Mouse (Mus musculus) retina, postnatal 1 day (tissue): Measurements from ENCODE around the gene Jazf1.

Experiments used
- DNase-seq: peaks from one replicate; pipeline ENCODE4 v3.0.0-alpha.2; 2012

Gene Jazf1

DNA sequence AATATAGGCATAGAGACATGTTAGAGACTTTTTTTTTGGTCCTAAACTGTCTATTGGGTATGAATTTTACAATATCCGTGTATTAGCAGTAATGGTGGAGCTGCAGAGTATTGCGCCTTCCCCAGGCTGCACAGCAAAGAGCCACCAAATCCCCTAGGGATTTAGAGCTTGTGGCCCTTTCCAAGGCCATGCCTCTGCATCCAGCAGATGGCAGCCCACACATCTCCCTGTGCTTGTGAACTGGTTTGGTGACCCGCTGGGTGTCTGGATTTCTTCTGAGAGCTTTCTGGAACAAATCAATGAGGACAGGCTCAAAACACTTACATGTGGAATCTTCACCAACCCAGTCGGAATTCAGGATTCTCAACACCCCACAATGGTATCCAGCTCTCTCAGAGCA is 225.4 kb downstream of the Jazf1 start:
- peak; percentile 72 for DNase-seq

DNA sequence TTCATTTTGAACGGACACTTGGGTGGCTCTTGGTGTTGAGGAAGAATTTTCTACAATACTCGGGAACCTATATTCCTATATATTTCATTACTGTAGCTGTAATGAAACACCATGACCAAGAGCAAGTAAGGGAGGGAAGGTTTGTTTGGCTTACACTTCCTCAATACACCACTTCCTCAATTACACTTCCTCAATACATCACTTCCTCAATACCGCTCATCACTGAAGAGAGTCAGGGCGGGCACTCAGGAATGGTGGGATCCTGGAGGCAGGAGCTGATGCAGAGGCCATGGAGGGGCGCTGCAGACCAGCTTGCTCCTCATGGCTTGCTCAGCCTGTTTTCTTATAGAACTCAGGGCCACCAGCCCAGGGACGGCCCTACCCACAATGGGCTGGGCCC is 225.8 kb downstream of the Jazf1 start:
- DNase-seq: no peak

DNA sequence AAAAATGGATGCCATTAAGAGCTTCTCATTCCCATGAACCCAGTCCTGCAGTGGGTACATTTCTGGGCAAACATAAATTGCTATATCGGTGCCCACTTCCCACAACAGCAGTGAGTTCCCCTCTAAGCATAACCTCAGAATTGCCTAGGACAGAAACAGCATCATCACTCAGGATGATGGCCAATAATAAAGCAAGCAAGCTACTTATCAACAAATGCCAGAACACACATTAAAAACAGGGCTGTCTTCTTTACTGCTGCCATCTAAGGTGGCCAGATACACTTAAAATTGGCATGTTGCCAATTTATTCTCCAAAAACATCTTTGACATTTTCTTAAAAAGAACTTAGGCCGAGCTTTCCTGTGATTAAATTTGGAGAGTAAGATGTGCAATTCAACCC is 226.8 kb downstream of the Jazf1 start:
- DNase-seq: no peak

DNA sequence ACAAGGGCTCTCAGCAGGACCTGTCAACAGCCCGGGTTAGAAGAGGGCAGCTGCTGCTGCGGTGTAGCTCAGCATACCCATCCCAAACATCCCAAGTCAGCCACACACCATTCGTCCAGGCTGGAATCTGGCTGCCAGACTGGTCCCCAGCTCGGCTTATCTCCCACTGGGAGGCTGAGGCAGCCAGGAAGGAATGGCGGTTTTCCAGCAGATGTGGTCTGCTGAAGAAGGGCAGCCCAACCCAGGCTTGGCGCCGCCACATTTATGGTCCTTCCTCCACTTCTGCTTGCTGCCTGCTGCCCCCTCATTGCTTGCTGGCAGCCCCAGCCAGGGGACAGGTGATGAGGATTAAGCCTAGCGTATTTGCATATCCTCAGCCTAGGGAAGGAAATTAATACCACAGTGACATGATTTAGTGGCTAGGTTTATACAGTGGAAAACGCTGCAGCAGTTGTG is 227.8 kb downstream of the Jazf1 start:
- DNase-seq: peak; percentile 52

DNA sequence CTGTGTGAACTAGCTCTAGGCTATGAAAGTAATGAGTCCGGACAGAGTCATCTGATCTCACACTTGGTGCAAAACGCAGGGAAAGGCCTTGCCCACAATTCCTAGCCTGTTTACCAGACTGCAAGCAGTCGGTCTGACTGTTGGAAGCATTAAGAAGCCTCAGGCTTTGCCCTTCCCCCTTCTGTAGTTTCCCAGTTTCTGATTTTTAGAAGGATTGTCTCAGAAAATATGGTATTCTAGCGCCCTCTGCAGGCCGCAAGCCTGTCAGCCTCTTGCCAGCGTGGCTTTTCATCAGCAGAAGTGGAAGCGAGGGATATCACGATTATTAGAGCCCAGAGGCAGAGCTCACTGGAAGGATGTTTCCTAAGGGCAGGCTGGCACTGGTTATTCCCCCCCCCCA is 229.7 kb downstream of the Jazf1 start:
- DNase-seq: peak; percentile 94

DNA sequence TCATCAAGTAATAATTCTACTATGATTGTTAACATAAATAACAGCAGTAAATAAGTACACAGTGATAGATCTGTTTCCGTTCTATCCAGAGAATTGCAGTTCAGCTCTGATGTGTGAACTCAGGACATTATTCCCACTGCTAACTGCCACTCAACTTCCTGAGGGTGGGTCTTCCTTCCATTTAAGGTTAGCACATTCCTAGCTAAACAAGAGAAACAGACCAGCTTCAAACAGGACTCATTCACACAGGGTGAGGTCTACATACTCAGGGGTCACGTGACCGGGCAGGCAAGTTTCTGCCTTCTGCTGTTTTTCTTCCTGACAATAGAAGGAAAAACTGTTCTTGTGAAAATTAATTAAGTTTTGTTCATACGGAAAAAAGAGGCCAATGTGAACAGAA is 230.6 kb downstream of the Jazf1 start:
- DNase-seq: no peak

DNA sequence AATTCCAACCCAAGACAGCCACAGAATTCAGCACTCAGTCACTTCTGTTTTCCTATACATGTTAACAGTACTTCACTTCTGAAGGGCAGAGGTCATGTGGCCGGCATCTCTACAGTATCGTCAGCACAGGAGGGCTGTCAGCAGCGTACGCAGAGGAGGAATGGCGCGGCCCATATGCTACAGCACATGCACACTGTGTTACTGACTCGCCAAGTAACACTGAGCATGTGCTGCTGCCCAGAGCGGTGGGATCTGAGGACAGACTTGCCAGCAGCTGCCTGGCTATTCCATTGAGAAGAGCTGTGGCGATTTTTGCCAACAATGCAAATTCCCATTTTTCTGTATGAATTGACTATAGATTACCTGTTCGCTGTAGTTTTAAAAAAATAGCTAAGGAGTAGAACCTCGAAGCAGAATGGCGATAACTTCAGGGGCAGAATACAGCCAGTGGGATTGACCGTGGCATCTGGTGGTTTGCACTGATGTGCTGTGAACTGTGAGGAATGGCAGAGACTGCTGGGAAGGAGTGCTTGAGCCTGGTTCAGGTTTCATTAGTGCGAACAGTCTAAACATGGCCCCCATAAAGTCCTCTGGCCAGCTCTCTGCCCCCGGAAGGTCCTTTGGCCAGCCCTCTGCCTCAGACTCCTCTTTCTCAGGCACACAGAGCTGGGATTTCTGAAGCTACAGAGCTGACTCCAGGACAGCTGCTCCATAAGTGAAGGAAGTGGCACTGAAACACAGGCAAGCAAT is 232.1 kb downstream of the Jazf1 start:
- no peak for DNase-seq

DNA sequence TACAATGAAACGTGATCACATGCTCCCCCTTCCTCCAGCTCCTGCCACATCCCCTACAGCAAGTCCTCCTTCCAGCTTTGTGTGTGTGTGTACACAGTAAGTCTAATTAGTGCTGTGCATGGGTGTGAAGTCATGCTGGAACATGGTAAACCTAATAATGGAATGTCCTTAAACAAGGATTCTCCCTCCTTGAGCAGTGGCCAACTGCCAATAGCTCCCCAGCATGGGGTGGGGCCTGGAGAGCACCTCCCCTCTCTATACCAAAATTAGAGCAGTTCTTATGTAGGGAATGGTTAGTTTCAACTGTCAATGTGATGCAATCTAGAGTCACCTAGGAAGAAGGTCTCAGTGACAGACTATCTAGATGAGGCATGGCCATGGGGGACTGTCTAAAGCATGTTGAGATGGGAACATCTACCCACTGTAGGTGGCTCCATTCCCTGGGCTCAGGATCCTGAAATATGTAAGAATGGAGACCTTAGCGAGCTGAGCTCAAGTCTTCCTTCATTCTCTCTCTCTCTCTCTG is 240.6 kb downstream of the Jazf1 start:
- DNase-seq: no peak

DNA sequence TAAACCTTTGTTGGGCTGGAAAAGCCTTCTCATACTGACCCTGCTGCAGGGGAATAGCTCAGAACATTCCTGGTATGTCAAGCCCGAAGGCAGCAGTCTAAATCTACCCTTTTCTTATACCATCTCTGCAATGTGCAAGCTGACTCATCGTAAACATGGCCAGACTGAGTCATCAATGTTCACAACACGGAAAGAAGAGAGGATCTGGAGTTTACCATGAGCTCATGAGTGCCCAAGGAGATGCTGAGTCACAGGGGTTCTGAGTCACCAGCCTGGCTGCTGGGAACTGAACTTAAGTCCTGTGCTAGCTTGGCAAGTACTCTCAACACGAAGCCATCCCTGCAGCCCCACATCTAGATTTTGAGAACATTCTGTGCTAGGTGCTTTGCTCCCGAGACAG is 242.9 kb downstream of the Jazf1 start:
- DNase-seq: peak; percentile 34

DNA sequence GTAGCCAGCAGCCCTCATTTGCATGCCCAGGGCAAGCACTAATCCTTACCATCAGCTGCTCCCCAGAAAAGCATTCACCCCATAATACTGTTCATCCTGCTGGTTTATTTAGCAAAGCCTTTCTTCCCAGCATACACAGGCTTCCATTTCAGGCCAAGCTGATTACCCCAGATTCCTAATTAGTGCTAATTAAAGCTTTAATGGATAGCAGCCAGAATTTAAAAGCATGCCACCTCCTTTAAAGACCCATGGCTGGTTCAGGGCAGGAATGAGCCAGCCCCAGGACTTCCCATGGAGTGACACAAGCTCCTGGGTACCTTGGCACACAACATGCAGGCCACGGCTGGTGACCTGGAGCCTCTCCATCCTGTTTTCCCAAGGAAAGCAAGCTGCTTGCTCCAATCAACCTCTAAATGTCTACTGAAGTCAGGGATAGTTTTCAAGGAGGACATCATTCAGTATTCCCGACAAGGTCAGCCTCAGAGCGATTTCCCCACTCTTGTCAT is 243.4 kb downstream of the Jazf1 start:
- peak; percentile 89 for DNase-seq

DNA sequence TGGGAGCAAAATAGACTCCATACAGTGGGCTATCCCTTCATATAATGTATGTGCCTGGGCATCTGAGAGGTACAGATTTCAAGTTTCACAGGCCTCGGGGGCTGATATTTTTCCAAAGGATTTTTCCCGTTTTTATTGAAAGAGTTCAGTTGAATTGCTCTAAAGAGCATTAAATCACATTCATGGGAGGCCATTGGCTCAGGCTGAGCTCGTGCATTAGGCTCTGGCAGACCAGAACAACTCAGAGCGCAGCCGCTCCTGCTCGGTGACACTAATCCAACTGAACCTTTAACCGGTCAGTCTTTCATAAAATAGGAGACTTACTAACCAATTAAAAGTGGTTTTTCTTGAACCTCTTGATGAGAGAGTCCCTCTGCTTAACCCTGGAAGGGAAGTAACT is 245.4 kb downstream of the Jazf1 start:
- DNase-seq: peak; percentile 13

DNA sequence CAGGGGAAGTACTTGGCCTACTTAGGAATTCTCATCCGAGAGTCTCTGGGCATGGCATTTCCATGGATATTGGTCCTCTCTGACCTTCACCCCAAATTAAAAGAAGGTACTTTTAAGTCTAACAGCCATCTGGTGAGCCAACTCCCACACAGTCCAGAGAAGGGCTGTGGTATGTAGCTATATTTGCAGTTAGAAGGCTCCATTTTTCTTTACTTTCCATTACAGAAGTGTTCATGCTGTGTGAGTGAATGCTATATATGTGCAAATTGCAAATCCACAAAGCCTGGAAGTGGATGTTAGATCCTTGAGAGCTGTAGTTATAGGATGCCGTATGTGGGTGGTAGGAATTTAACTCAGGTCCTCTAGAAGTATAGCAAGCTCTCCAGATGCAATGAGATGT is 245.8 kb downstream of the Jazf1 start:
- no peak for DNase-seq

DNA sequence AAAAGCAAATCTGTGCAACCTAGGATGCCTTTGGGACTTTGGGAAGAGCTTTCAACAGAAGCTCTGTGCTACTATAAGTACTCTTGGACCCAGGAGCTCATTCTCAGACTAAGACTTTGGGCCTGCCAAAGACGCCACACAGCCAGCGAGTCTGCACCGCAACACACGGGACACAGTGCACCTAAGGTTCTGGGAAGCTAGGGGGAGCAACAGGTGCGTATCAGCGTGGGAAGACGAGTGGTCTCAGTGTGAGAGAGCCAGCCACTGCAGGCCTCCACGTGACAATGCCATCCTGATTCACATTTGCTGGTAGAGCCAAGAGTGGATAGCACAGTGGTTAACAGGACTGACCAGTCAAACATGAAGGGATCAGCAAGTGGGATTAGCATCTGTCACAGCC is 249.1 kb downstream of the Jazf1 start:
- DNase-seq: no peak

DNA sequence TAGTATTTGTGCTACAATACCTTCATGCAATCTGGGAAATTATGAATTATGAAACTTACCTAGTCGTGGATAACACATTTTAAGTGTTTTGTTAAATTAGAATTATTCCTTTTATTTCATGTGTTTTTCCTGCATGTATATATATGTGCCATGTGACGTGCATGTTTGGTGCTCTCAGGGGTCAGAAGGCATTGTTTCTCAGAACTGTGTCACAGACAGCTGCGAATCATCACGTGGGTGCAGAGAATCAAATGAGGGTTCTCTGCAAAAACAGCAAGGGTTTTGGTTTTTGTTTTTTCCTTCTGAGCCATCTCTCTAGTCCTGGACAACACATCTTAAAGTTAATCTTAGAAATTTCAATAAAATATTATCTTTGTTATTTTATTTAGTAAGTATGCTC is 250.4 kb downstream of the Jazf1 start:
- DNase-seq: no peak

DNA sequence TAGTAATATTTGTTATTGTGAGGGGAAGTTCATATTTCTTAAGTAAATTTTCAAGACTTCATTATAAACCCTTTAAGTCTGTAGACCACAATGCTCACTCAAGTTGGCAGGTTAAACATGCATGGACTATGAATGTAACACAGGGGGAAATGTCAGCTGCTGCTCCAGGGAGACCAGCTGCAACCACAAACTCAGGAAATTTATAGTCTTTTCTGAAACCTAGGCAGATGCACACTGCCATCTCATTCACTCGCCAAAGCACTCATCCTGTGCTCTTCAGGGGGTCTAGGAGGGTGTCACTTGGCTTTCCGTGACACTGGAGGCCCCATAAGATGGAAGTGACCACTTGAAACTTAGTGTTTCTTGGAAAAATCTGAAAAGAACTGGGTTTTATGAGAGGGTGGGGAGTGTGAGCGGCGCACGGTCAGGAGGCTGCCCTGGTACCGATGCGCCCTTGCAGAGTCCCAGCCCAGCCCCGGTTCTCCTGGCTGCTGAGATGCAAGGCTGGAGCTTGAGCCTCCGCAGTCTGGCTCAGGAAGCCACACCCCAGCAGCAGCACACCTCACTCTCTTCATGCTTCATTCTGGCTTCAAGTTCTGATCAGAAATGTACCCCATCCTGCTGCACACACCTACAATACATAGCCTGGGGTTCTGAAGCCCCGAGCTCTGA is 251.1 kb downstream of the Jazf1 start:
- no peak for DNase-seq

DNA sequence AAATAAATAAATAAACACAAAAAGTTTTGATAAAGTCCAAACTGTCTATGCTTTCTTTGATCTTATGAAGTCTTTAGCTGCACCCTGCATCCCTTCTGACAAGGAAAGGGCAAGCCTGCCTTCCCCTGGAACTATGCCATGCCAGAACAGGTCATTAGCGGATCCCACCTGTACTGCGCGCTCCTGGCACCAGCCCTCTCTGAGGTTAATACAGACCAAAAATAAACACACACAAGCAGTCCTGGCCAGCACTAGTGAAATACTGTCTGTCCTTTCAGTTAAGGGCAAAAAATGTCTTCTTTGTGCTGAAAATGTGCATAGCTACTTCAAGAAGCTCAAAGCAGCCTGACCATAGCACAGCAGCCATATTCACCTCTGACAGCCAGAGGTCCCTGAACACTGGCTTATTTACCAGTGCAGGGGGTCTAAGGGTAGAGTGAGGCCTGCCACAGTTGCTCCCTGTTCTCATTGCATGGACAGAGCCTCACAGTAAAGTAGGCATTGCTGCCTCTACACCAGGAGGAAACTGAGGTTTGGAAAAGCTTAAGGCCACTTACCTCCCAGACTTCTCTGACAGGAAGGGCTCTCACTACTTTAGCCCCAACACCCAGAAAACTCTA is 263.1 kb downstream of the Jazf1 start:
- no peak for DNase-seq

DNA sequence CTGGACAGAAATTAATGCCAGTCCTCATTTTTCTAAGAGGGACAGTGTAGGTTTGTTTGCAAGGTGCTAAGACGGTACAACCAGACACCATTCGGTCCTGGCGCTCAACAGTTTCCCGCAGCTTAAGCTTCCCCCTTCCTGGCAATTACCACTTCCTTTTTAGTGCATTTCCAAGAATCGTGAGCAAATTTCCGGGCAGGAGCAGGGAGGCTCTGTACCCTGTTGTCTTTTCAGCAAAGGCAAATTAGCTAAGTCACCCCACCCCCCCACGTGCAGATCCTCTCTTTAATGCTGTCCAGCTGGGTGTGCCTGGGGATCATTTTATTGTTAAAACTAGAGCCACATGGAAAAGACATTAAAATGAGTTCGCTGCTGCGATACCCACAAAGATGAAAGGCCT is 266.2 kb downstream of the Jazf1 start:
- DNase-seq: no peak

DNA sequence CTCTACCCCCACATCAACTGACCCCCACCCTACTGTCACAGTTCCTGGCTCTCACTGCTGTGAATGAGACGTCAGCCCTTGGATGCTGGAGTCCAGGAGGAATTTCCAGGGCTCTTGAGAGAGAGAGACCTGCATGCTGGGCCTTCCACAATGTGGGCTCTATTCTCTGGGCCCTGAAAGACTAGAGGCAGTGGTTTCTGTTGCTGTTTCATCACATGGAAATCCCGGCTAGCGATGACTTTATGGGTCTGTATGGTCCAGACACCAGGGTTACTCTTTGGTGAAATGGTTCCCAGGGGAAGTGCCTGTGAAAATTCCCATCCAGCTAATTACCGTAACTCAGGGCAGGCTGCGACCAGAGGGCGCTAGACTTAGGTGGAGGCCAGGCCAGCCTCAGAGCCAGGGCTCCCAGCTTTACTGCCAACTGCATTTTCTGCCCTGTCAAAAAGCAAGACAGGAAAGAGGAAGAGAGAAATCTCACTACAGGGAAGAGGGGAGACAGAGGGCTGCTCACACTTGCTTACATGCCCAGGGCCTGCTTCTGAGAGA is 271.1 kb downstream of the Jazf1 start:
- DNase-seq: peak; percentile 38

DNA sequence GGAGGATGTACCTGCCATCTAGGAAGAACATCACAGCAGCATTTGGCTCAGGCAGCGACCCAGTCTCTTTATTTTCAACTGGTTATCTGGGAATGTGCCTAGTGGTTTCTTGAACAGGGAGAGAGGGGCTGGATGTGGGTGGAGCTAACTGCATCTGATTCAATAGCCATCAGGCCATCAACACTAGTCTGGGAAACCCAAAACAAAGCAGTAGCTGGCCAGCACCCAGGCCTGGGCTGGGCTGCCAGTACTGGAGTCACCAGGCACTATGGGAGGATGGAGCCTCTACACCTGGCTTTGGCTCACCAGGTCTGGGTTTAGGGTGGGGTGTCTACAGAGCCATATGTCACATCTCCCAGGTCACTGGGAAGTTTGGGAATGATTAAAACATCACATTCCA is 271.7 kb downstream of the Jazf1 start:
- no peak for DNase-seq

DNA sequence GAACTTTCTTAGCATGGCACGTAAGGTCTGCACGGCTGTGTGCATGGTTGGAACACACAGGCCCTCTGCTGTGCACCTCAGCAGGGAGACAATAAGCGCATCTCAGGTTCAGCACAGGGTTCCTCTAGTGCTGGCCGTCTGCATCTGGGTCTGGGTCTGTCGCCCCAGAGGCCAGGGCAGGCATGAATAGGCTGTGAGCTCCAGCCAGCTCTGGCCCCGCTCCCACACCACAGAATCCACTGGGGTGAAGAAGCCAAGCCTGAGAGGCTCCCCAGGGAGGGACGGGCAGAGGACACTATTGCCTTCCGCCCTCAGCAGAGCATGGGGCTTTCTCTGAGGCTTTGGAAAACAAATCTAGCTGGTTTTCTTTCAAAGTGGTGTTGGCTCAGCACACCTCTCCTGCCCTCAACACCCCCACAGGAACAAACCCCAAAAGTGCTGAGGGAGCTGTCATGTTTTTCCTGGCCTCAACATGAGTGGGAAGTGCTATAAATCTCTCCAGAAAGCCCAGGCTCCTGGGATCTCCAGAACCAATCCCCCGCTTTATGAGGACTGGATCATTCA is 272.3 kb downstream of the Jazf1 start:
- DNase-seq: no peak

DNA sequence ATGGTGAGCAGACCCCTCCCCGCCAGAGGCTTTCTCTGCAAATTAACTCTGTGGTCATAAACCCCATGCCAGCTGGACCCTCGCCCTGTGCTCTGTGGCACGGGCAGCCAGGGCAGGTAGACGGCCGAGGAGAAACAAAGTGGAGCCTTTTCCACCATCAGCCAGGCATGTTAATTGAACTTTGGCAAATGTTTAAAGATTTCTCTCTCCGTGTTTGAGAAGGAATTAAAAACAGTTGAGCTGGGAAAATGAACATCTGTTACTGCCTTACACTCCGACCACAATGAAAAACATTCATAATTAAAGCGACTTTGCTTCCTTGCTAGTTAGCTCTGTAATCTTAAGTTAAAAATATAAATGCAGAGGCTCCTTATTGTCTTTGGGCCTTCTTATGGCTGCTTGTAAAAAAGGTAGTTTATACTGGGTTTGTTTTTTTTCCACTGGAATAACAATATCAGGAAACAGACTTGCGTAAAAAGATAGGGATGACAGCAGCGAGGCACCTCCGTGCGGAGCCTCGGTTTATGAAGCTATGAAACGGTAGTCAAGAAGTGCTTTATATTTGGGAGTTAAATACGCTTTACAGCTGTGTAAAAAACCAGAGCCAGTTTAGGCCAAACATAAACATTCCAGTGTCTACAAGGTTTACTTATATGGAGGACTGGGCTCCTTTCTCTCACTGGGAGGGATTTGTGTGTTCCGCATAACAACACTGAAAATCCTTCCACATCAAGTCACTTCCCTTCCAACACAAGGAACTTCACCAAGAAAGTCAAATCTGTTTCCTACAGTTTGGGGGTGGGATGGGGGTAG is 273.2 kb downstream of the Jazf1 start:
- DNase-seq: no peak

DNA sequence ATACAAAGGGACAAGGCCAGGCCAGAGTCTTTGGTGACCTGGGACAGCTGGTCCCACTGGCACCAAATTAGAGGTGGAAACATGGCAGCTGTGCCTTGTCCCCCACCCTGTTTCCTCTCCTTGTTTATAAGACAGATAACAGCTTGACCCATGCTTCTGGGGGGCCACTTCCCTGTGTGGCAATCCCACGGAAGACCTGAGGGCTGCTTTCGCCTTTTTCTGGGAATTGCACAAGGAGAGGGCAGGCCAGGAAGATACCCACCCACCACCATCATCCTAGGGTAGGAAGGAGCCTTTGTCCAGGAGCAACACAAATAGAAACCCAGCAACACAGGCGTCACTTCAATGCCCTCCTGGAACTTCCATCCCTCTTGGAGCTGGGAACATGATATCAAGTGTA is 276.0 kb downstream of the Jazf1 start:
- no peak for DNase-seq
